Mouse (Mus musculus) kidney, embryonic 14.5 days (tissue): ENCODE measurements around the gene Epb41l4b. TPM values are rescaled to one million over a fixed set of nuclear protein-coding genes. Genes with fewer than 3 reads are reported as not detected.

ENCODE experiments used
- ATAC-seq: fragments of 200-750 bp; cut with Nextera tagmentation; 2 replicates; pipeline ENCODE4 v1.8.0; 2017; ENCODE audit warnings: moderate number of reproducible peaks, mild to moderate bottlenecking, moderate TSS enrichment, moderate library complexity; ENCODE audit not compliant: low FRiP score, low TSS enrichment
- H3K27ac ChIP-seq: fragments of 300-500 bp; sonication (generic); 2 replicates; pipeline ENCODE4 v1.5.1; 2014; ENCODE audit warnings: low read depth, mild to moderate bottlenecking, low read length, moderate library complexity, mixed read lengths
- H3K27me3 ChIP-seq: fragments of 300-500 bp; sonication (generic); 2 replicates; pipeline ENCODE4 v1.6.1; 2014; ENCODE audit warnings: mild to moderate bottlenecking, low read length; ENCODE audit not compliant: control insufficient read depth, insufficient read depth
- H3K36me3 ChIP-seq: fragments of 300-500 bp; sonication (generic); 2 replicates; pipeline ENCODE4 v1.6.1; 2014; ENCODE audit warnings: low read length, mixed read lengths; ENCODE audit not compliant: control insufficient read depth, insufficient read depth
- H3K4me1 ChIP-seq: fragments of 300-500 bp; sonication (generic); 2 replicates; pipeline ENCODE4 v1.6.1; 2014; ENCODE audit warnings: low read length, mixed read lengths; ENCODE audit not compliant: control insufficient read depth, insufficient read depth
- H3K4me2 ChIP-seq: fragments of 300-500 bp; sonication (generic); replicated peaks from 2 replicates; pipeline ENCODE4 v1.6.1; 2014; ENCODE audit warnings: low read depth, mild to moderate bottlenecking, low read length
- H3K4me3 ChIP-seq: fragments of 300-500 bp; sonication (generic); 2 replicates; pipeline ENCODE4 v1.5.1; 2014; ENCODE audit warnings: mild to moderate bottlenecking, low read length
- H3K9ac ChIP-seq: fragments of 300-500 bp; sonication (generic); 2 replicates; pipeline ENCODE4 v1.6.1; 2014; ENCODE audit warnings: low read depth, mild to moderate bottlenecking, low read length, moderate library complexity
- H3K9me3 ChIP-seq: fragments of 300-500 bp; sonication (generic); 2 replicates; pipeline ENCODE4 v1.6.1; 2016; ENCODE audit warnings: low read length; ENCODE audit not compliant: control insufficient read depth
- WGBS: fragments of 180-500 bp; shearing (Covaris S2); extraction: QIAGEN DNeasy Blood & Tissue Kit; methylation state at CpG from one replicate; pipeline ENCODE4 v1.1.7; 2014; 5-methylcytosine and 5-hydroxymethylcytosine counted together
- polyA plus RNA-seq: library from polyadenylated mRNA; unstranded; fragments of >200 nt; fragmentation: Nextera tagmentation; extraction: Ambion mirVana; gene quantifications from 2 replicates; pipeline ENCODE4 v1.2.1, GENCODE M21; 2014

The Epb41l4b gene
- polyA plus RNA-seq, 1 experiment from 2014 or later = 2.9 TPM

GRCm38 (mm10) chr4:57140200-57140799 lies 2.9 kb downstream of the Epb41l4b start:
- 6% methylated on average over 4 of the region's 4 CpGs for WGBS
- H3K27ac ChIP-seq = no peak overlapping the region
- H3K27me3 ChIP-seq = peaks cover 19% of the 10 kb centered on the region
- H3K4me2 ChIP-seq = no peak overlapping the region
- peaks cover 31% of the 10 kb centered on the region for H3K4me1 ChIP-seq
- peak; percentile 63 for ATAC-seq
- no peak overlapping the region for H3K9ac ChIP-seq
- no peaks in the 10 kb centered on the region for H3K36me3 ChIP-seq
- no peaks in the 10 kb centered on the region for H3K9me3 ChIP-seq
- no peak overlapping the region for H3K4me3 ChIP-seq

GRCm38 (mm10) chr4:57139433-57139832 lies 3.8 kb downstream of the Epb41l4b start:
- Histone ChIP-seq H3K27me3 (peaks cover 22% of the 10 kb centered on the region), H3K9me3 (no peaks in the 10 kb centered on the region), H3K4me3 (no peak overlapping the region), H3K4me1 (peaks cover 31% of the 10 kb centered on the region), H3K9ac (no peak overlapping the region), H3K36me3 (no peaks in the 10 kb centered on the region), H3K4me2 (no peak overlapping the region), H3K27ac (no peak overlapping the region)
- ATAC-seq = no peak
- 72% methylated on average over 10 of the region's 10 CpGs for WGBS

- no peak overlapping the region for H3K4me3 ChIP-seq
- H3K9ac ChIP-seq = no peak overlapping the region
- H3K27me3 ChIP-seq = peaks cover 22% of the 10 kb centered on the region
- WGBS = 81% methylated on average over 6 of the region's 6 CpGs
- no peak overlapping the region for H3K4me2 ChIP-seq
- no peak for ATAC-seq
- H3K9me3 ChIP-seq = no peaks in the 10 kb centered on the region
- H3K27ac ChIP-seq = no peak overlapping the region
- no peaks in the 10 kb centered on the region for H3K36me3 ChIP-seq
- H3K4me1 ChIP-seq = peaks cover 31% of the 10 kb centered on the region
Measured at GRCm38 (mm10) chr4:57138093-57138440, 5.2 kb downstream of the Epb41l4b start.

GRCm38 (mm10) chr4:57137371-57138092 lies 5.7 kb downstream of the Epb41l4b start:
- no peak for ATAC-seq
- no peak overlapping the region for H3K27ac ChIP-seq
- H3K27me3 ChIP-seq = peaks cover 18% of the 10 kb centered on the region

GRCm38 (mm10) chr4:57135431-57135830 lies 7.8 kb downstream of the Epb41l4b start:
- Histone ChIP-seq H3K27me3 (peaks cover 3% of the 10 kb centered on the region; the same call in 1 of the 2 replicates), H3K4me2 (no peak overlapping the region), H3K36me3 (no peaks in the 10 kb centered on the region), H3K27ac (no peak overlapping the region), H3K9me3 (no peaks in the 10 kb centered on the region), H3K4me1 (peaks cover 20% of the 10 kb centered on the region; the same call in 1 of the 2 replicates), H3K4me3 (no peak overlapping the region), H3K9ac (no peak overlapping the region)
- 82% methylated on average over 1 of the region's 1 CpGs for WGBS
- no peak for ATAC-seq

More at GRCm38 (mm10) chr4:57137371-57138092, 5.7 kb downstream of the Epb41l4b start:
- 48% methylated on average over 8 of the region's 8 CpGs for WGBS
- H3K36me3 ChIP-seq = no peaks in the 10 kb centered on the region
- H3K9ac ChIP-seq = no peak overlapping the region
- H3K4me2 ChIP-seq = no peak overlapping the region
- peaks cover 31% of the 10 kb centered on the region for H3K4me1 ChIP-seq
- no peaks in the 10 kb centered on the region for H3K9me3 ChIP-seq
- H3K4me3 ChIP-seq = no peak overlapping the region

GRCm38 (mm10) chr4:57134554-57134953 lies 8.7 kb downstream of the Epb41l4b start:
- no peaks in the 10 kb centered on the region for H3K9me3 ChIP-seq
- no peak overlapping the region for H3K27ac ChIP-seq
- H3K4me2 ChIP-seq = no peak overlapping the region
- H3K4me1 ChIP-seq = peaks cover 12% of the 10 kb centered on the region; the same call in 1 of the 2 replicates
- 0 out of 2 replicates have a peak, but pooled peaks cover 3% of the 10 kb centered on the region for H3K27me3 ChIP-seq
- H3K9ac ChIP-seq = no peak overlapping the region
- no peaks in the 10 kb centered on the region for H3K36me3 ChIP-seq
- no peak overlapping the region for H3K4me3 ChIP-seq
- 58% methylated on average over 4 of the region's 4 CpGs for WGBS
- no peak for ATAC-seq

- no peak for ATAC-seq
Measured at GRCm38 (mm10) chr4:57131839-57132238, 11.4 kb downstream of the Epb41l4b start.

GRCm38 (mm10) chr4:57129718-57130515 lies 13.3 kb downstream of the Epb41l4b start:
- Histone ChIP-seq H3K27me3 (0 out of 2 replicates have a peak, but pooled peaks cover 3% of the 10 kb centered on the region), H3K9ac (no peak overlapping the region), H3K9me3 (no peaks in the 10 kb centered on the region), H3K4me1 (no peaks in the 10 kb centered on the region), H3K4me2 (no peak overlapping the region), H3K36me3 (no peaks in the 10 kb centered on the region), H3K4me3 (no peak overlapping the region), H3K27ac (no peak overlapping the region)
- ATAC-seq = peak; percentile 45; the same call in 1 of the 2 replicates
- 49% methylated on average over 11 of the region's 11 CpGs for WGBS

More at GRCm38 (mm10) chr4:57131839-57132238, 11.4 kb downstream of the Epb41l4b start:
- H3K27me3 ChIP-seq = 0 out of 2 replicates have a peak, but pooled peaks cover 3% of the 10 kb centered on the region
- no peak overlapping the region for H3K4me3 ChIP-seq
- H3K27ac ChIP-seq = no peak overlapping the region
- H3K4me1 ChIP-seq = no peaks in the 10 kb centered on the region
- WGBS = 88% methylated on average over 10 of the region's 10 CpGs
- H3K9ac ChIP-seq = no peak overlapping the region
- no peaks in the 10 kb centered on the region for H3K9me3 ChIP-seq
- no peaks in the 10 kb centered on the region for H3K36me3 ChIP-seq
- H3K4me2 ChIP-seq = no peak overlapping the region
